Mouse (Mus musculus) small intestine, adult 2 months (tissue): Measurements from ENCODE around the gene Ntrk3.

Experiments
- CTCF ChIP-seq: fragments of 200-500 bp; IDR thresholded peaks from 2 replicates; pipeline ENCODE4 v1.5.1; 2012; ENCODE audit warnings: low read depth, mild to moderate bottlenecking, control low read depth, inconsistent platforms, low read length, moderate library complexity, mixed read lengths; ENCODE audit not compliant: insufficient replicate concordance, insufficient read length; ENCODE audit errors: extremely low read depth
- POLR2A ChIP-seq: fragments of 200-500 bp; IDR thresholded peaks from 2 replicates; pipeline ENCODE4 v1.6.1; 2012; ENCODE audit warnings: low read depth, mild to moderate bottlenecking, control low read depth, inconsistent platforms, low read length, moderate library complexity

DNA sequence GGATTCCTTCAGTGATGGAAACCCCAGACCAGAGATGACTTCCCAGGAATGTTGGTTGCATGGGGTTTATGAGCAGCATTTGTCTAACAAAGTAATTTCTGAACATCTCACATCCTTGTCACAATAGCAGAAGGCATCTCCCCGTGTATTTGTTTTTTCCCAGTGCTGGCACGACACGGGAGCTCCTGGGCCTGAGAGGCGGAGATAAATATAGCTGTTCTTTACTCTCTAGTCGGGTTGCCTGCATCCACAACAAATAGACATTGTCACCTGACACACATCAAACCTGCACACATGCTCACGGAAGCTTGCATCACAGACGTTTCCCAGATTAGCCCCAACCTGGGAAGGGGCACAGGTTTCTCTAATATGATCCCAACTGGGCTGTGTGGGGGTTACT is 30.1 kb downstream of the Ntrk3 start:
- TF ChIP-seq CTCF (no peak), POLR2A (no peak)
